Mouse (Mus musculus): ENCODE data around the gene Ms4a4b.

GRCm38 (mm10) chr19:11408591-11408990 is 34.8 kb upstream of the Ms4a4b start:
- no peak for TF ChIP-seq TCF12 (IDR thresholded peaks at IDR 0.05; ENCODE audit: low read depth, low read length)
- no peak for TF ChIP-seq CTCF (conservative IDR thresholded peaks at IDR 0.05 in 1 of 2, IDR thresholded peaks at IDR 0.05 in 1 of 2; ENCODE audit: low read depth in 2 of 2, low read length in 2 of 2)
- no peak for TF ChIP-seq KAT2A (IDR thresholded peaks at IDR 0.05; ENCODE audit: insufficient replicate concordance, low read length)
- no peak for TF ChIP-seq POLR2A (IDR thresholded peaks at IDR 0.05; ENCODE audit: low read depth, low read length)
- TF ChIP-seq SIN3A (IDR thresholded peaks at IDR 0.05; ENCODE audit: low read length), result no peak
- TF ChIP-seq ZNF384 (IDR thresholded peaks at IDR 0.05; ENCODE audit: low read depth, low read length), result no peak
